Mouse (Mus musculus) cerebellum, adult 2 months (tissue): ENCODE measurements around the gene Hnf1a. TPM values are rescaled to one million over a fixed set of nuclear protein-coding genes. Genes with fewer than 3 reads are reported as not detected.
"Not testable (repeated sequence)": the region's sequence is repeated elsewhere in the genome, so short reads cannot be mapped to it uniquely, and the experiment has no call there.

ENCODE experiments used
- DNase-seq, 2 experiments: peaks; one replicate each; pipeline ENCODE4 v3.0.0; 2021
- H3K27ac ChIP-seq: fragments of 200-500 bp; 2 replicates; pipeline ENCODE4 v1.5.1; 2012; ENCODE audit warnings: low read length, control low read depth, inconsistent platforms; ENCODE audit not compliant: insufficient read depth
- H3K27me3 ChIP-seq: fragments of 200-500 bp; 2 replicates; pipeline ENCODE4 v1.6.1; 2012; ENCODE audit warnings: inconsistent platforms, mild to moderate bottlenecking, low read length, moderate library complexity; ENCODE audit not compliant: control insufficient read depth, insufficient read depth
- H3K4me1 ChIP-seq: fragments of 200-500 bp; 2 replicates; pipeline ENCODE4 v1.6.1; 2011; ENCODE audit warnings: low read length; ENCODE audit not compliant: control insufficient read depth, insufficient read depth
- H3K4me3 ChIP-seq: fragments of 200-500 bp; replicated peaks from 2 replicates; pipeline ENCODE3; 2011; ENCODE audit warnings: mild to moderate bottlenecking, low read depth, low read length, control low read depth; ENCODE audit not compliant: insufficient read depth
- CTCF ChIP-seq: fragments of 200-500 bp; IDR thresholded peaks from 2 replicates; pipeline ENCODE4 v1.5.1; 2011; ENCODE audit warnings: low read depth, mild to moderate bottlenecking, control low read depth, low read length, moderate library complexity, borderline replicate concordance; ENCODE audit not compliant: insufficient read depth
- POLR2A ChIP-seq: fragments of 200-500 bp; IDR thresholded peaks from 2 replicates; pipeline ENCODE4 v1.6.1; 2011; ENCODE audit warnings: low read length, control low read depth, borderline replicate concordance; ENCODE audit not compliant: insufficient read depth
- WGBS: fragments of 180-500 bp; shearing (Covaris S2); methylation state at CpG from one replicate; pipeline ENCODE4 v1.1.7; 2018; 5-methylcytosine and 5-hydroxymethylcytosine counted together
- polyA plus RNA-seq: library from polyadenylated mRNA; depleted of rRNA; stranded (reverse); fragments of >200 nt; gene quantifications from 2 replicates; pipeline ENCODE4 v1.2.3, GENCODE M21; 2012

The Hnf1a gene
- polyA plus RNA-seq, 1 experiment, result 0.05 TPM

GRCm38 (mm10) chr5:114949812-114950211 lies 21.1 kb downstream of the Hnf1a start:
- Histone ChIP-seq H3K27me3 (no peaks in the 10 kb centered on the region), H3K4me1 (peaks cover 25% of the 10 kb centered on the region), H3K27ac (no peak overlapping the region), H3K4me3 (no peak overlapping the region)
- 33% methylated on average over 9 of the region's 9 CpGs for WGBS
- no peak for DNase-seq
- TF ChIP-seq CTCF, result no peak

GRCm38 (mm10) chr5:114949316-114949715 lies 21.6 kb downstream of the Hnf1a start:
- peak; percentile 64 to 76 for DNase-seq
- H3K27me3 ChIP-seq, result no peaks in the 10 kb centered on the region
- H3K4me1 ChIP-seq, result peaks cover 25% of the 10 kb centered on the region
- H3K4me3 ChIP-seq, result no peak overlapping the region
- 0 out of 2 replicates have a peak overlapping the region, but pooled peaks have one; percentile 43 for H3K27ac ChIP-seq
- 10% methylated on average over 5 of the region's 5 CpGs for WGBS
- TF ChIP-seq CTCF (no peak), POLR2A (no peak)

- H3K27ac ChIP-seq, result 0 out of 2 replicates have a peak overlapping the region, but pooled peaks have one; percentile 43
Observed at GRCm38 (mm10) chr5:114948891-114949290, 22.0 kb downstream of the Hnf1a start.

GRCm38 (mm10) chr5:114945072-114945471 lies 25.8 kb downstream of the Hnf1a start:
- no peaks in the 10 kb centered on the region for H3K27me3 ChIP-seq
- no peak overlapping the region for H3K4me3 ChIP-seq
- 97% methylated on average over 10 of the region's 10 CpGs for WGBS
- peaks cover 22% of the 10 kb centered on the region for H3K4me1 ChIP-seq
- no peak overlapping the region for H3K27ac ChIP-seq
- TF ChIP-seq POLR2A (no peak), CTCF (no peak)
- no peak for DNase-seq

More at GRCm38 (mm10) chr5:114948891-114949290, 22.0 kb downstream of the Hnf1a start:
- H3K4me1 ChIP-seq, result peaks cover 25% of the 10 kb centered on the region
- peak; percentile 69 to 74 for DNase-seq
- no peak overlapping the region for H3K4me3 ChIP-seq
- TF ChIP-seq CTCF (no peak), POLR2A (no peak)
- no peaks in the 10 kb centered on the region for H3K27me3 ChIP-seq
- 14% methylated on average over 6 of the region's 6 CpGs for WGBS

- no peaks in the 10 kb centered on the region for H3K27me3 ChIP-seq
- TF ChIP-seq POLR2A, result no peak
- TF ChIP-seq CTCF, result no peak
- peak overlapping the region; percentile 85; the same call in 1 of the 2 replicates for H3K27ac ChIP-seq
- WGBS, result 11% methylated on average over 4 of the region's 4 CpGs
- no peak for DNase-seq
- H3K4me1 ChIP-seq, result peaks cover 4% of the 10 kb centered on the region; the same call in 1 of the 2 replicates
- H3K4me3 ChIP-seq, result peak overlapping the region; percentile 93
Observed at GRCm38 (mm10) chr5:114942766-114943130, 28.1 kb downstream of the Hnf1a start.

GRCm38 (mm10) chr5:114942074-114942765 lies 28.7 kb downstream of the Hnf1a start, which contains the start of gene 2210016L21Rik:
2210016L21Rik (plus strand) TSS chr5:114942158.
- WGBS, result 1% methylated on average over 39 of the region's 39 CpGs
- H3K27me3 ChIP-seq, result no peaks in the 10 kb centered on the region
- TF ChIP-seq POLR2A (peak; percentile 86), CTCF (no peak)

GRCm38 (mm10) chr5:114941138-114941537 lies 29.8 kb downstream of the Hnf1a start:
- H3K27ac ChIP-seq, H3K4me3 ChIP-seq, H3K27me3 ChIP-seq, H3K4me1 ChIP-seq, DNase-seq: not testable (repeated sequence)
- 64% methylated on average over 3 of the region's 3 CpGs for WGBS

More at GRCm38 (mm10) chr5:114942074-114942765, 28.7 kb downstream of the Hnf1a start, which contains the start of gene 2210016L21Rik:
- peak; percentile 87 to 89 for DNase-seq
- Histone ChIP-seq H3K4me3 (peak within 1 kb of the TSS; percentile 93), H3K27ac (peak within 1 kb of the TSS; percentile 85), H3K4me1 (peaks cover 4% of the 10 kb centered on the region; the same call in 1 of the 2 replicates)

- Histone ChIP-seq H3K4me1 (no peaks in the 10 kb centered on the region), H3K27me3 (no peaks in the 10 kb centered on the region), H3K27ac (no peak overlapping the region), H3K4me3 (no peak overlapping the region)
- 24% methylated on average over 3 of the region's 3 CpGs for WGBS
- TF ChIP-seq POLR2A (no peak), CTCF (no peak)
- no peak for DNase-seq
Observed at GRCm38 (mm10) chr5:114935838-114936237, 35.1 kb downstream of the Hnf1a start.
